Mouse (Mus musculus) MEL (cell line): ENCODE results near the gene Ctu1.

Source experiments
- CTCF ChIP-seq, 3 experiments: IDR thresholded peaks in 2 of 3; conservative IDR thresholded peaks in 1 of 3; 2 replicates each; pipeline ENCODE4 v1.5.1; 2011 to 2012; ENCODE audit warnings: low read length in 3 of 3, low read depth in 2 of 3, mild to moderate bottlenecking in 2 of 3, improper control_type of control experiment in 1 of 3, inconsistent platforms in 1 of 3, mixed read lengths in 1 of 3, moderate library complexity in 1 of 3; ENCODE audit not compliant: control insufficient read depth in 1 of 3, insufficient read depth in 1 of 3, poor library complexity in 1 of 3, severe bottlenecking in 1 of 3
- HCFC1 ChIP-seq: IDR thresholded peaks from 2 replicates; pipeline ENCODE4 v1.6.1; 2012; ENCODE audit warnings: low read depth, mild to moderate bottlenecking, inconsistent platforms, low read length, improper control_type of control experiment, moderate library complexity
- MAX ChIP-seq: IDR thresholded peaks from 2 replicates; pipeline ENCODE4 v1.6.1; 2011; ENCODE audit warnings: low read length, improper control_type of control experiment
- MEF2A ChIP-seq: IDR thresholded peaks from 2 replicates; pipeline ENCODE4 v1.6.1; 2014; ENCODE audit warnings: low read depth, mild to moderate bottlenecking, inconsistent platforms, low read length, improper control_type of control experiment; ENCODE audit not compliant: poor library complexity, insufficient replicate concordance, severe bottlenecking; ENCODE audit errors: extremely low read depth
- MYB ChIP-seq: IDR thresholded peaks from 2 replicates; pipeline ENCODE4 v1.6.1; 2011; ENCODE audit warnings: mild to moderate bottlenecking, low read depth, low read length, improper control_type of control experiment
- POLR2A ChIP-seq, 2 experiments: IDR thresholded peaks; 2 replicates each; pipeline ENCODE4 v1.6.1; 2011 to 2012; ENCODE audit warnings: low read length in 2 of 2, mild to moderate bottlenecking in 2 of 2, control low read depth in 1 of 2, improper control_type of control experiment in 1 of 2, low read depth in 1 of 2, moderate library complexity in 1 of 2; ENCODE audit not compliant: control insufficient read depth in 1 of 2, insufficient read depth in 1 of 2, poor library complexity in 1 of 2
- UBTF ChIP-seq: IDR thresholded peaks from 2 replicates; pipeline ENCODE4 v1.6.1; 2012; ENCODE audit warnings: low read depth, mild to moderate bottlenecking, inconsistent platforms, low read length, improper control_type of control experiment, moderate library complexity, borderline replicate concordance; ENCODE audit not compliant: insufficient read depth

- TF ChIP-seq HCFC1 = no peak
- no peak for TF ChIP-seq CTCF (IDR thresholded peaks at IDR 0.05 in 2 of 3, conservative IDR thresholded peaks at IDR 0.05 in 1 of 3; ENCODE audit: control insufficient read depth in 1 of 3, insufficient read depth in 1 of 3, low read depth in 2 of 3, low read length in 3 of 3, poor library complexity in 1 of 3, severe bottlenecking in 1 of 3)
- no peak for TF ChIP-seq MEF2A
- no peak for TF ChIP-seq MAX
- no peak for TF ChIP-seq MYB
- TF ChIP-seq UBTF = no peak
- TF ChIP-seq POLR2A (IDR thresholded peaks at IDR 0.05; ENCODE audit: control insufficient read depth in 1 of 2, insufficient read depth in 1 of 2, low read depth in 1 of 2, low read length in 2 of 2, poor library complexity in 1 of 2) = no peak
Measured at GRCm38 (mm10) chr7:43713741-43714351, 42.0 kb downstream of the Ctu1 start.
